Mouse (Mus musculus) heart, postnatal 0 days (tissue): ENCODE results near the gene Uhrf1bp1.

Experiments
- CTCF ChIP-seq: IDR thresholded peaks from 2 replicates; pipeline ENCODE4 v1.5.1; 2016; ENCODE audit warnings: antibody characterized with exemption, control low read depth, low read depth
- EP300 ChIP-seq: IDR thresholded peaks from 2 replicates; pipeline ENCODE4 v1.6.1; 2016; ENCODE audit warnings: antibody characterized with exemption, low read depth

DNA sequence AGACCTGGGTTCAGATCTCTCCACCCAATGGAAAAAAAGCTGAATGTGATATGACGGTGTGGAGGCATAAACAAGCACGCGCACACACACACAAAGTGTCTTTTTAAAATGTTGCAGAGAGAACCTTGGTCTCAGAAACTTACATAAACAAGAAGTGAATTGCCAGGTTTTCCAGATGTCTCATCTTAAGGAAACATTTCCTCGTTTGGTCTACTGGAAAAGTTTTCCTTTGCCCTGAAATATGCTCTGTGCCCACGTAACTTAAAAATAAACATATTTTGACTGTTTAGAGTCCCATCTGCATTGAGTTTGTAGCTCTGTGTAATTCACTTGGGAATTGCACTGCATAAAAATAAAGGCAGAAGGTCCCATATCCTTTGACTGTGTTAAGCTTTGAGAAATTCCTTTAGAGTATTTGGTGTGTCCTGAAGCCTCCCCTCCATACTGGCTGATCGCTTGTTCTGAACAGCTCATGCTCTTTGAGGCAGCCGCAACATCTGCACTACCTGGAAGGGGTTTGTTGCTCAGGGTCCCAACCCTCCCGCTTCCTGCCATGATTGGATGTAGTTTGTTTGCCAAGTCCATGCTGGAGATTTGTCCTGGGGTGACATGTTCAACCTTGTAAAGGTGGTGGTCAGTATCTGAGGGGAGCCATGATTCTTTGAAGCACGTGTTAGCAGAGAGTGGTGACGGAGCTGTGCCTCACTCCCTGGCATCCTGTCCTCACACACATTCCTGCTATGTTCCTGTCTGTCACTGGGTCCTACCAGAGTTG is 78.1 kb downstream of the Uhrf1bp1 start:
- TF ChIP-seq EP300 (no peak), CTCF (no peak)
